In genomic region chr9:18473324-18474128, GRCm38 (mm10) we compare ENCODE assay signal across 8 mouse cellular contexts. TPM values are rescaled to one million over a fixed set of nuclear protein-coding genes. Genes with fewer than 3 reads are reported as not detected.
DNase-seq lines count a peak whose midpoint lies in the region; ATAC-seq and TF ChIP-seq lines count a peak whose summit lies in the region.

No protein-coding gene starts in this region.

- peak overlapping the region; percentile 32 for H3K4me3 ChIP-seq in C2C12 (ENCODE audit: insufficient read depth, poor library complexity, severe bottlenecking)
- peak overlapping the region; percentile 71 for H3K4me3 ChIP-seq in erythroblast, embryonic 14.5 days (replicated peaks)
- H3K4me3 ChIP-seq in heart, embryonic 10.5 days = peak overlapping the region; percentile 68
- peak overlapping the region; percentile 59 for H3K4me3 ChIP-seq in kidney, embryonic 14.5 days (ENCODE audit: low read length)
- peak overlapping the region; percentile 57 for H3K4me3 ChIP-seq in limb, embryonic 14.5 days (replicated peaks; ENCODE audit: low read length)
- peak overlapping the region; percentile 76 for H3K4me3 ChIP-seq in midbrain, embryonic 16.5 days (ENCODE audit: low read depth, low read length)
- H3K4me3 ChIP-seq in spleen, adult 2 months (ENCODE audit: extremely low read depth, insufficient read depth, insufficient read length) = peak overlapping the region; percentile 69

- no peaks in the 10 kb centered on the region for H3K9me3 ChIP-seq in erythroblast, embryonic 14.5 days (ENCODE audit: control insufficient read depth, low read length)
- no peaks in the 10 kb centered on the region for H3K9me3 ChIP-seq in heart, embryonic 10.5 days
- H3K9me3 ChIP-seq in kidney, embryonic 14.5 days (ENCODE audit: control insufficient read depth, low read length) = no peaks in the 10 kb centered on the region
- no peaks in the 10 kb centered on the region for H3K9me3 ChIP-seq in limb, embryonic 14.5 days (ENCODE audit: control insufficient read depth, low read length)
- H3K9me3 ChIP-seq in midbrain, embryonic 16.5 days (replicated peaks; ENCODE audit: control insufficient read depth, low read length, poor library complexity, severe bottlenecking) = no peaks in the 10 kb centered on the region

- H3ac ChIP-seq in C2C12 (ENCODE audit: control insufficient read depth, insufficient read length, low read depth) = peak overlapping the region; percentile 45

- H3K9ac ChIP-seq in kidney, embryonic 14.5 days (ENCODE audit: low read depth, low read length) = peak overlapping the region; percentile 55
- H3K9ac ChIP-seq in limb, embryonic 14.5 days (ENCODE audit: low read depth, low read length, severe bottlenecking) = peak overlapping the region; percentile 59
- peak overlapping the region; percentile 84 for H3K9ac ChIP-seq in midbrain, embryonic 16.5 days (ENCODE audit: low read depth, low read length)

- no peaks in the 10 kb centered on the region for H3K79me3 ChIP-seq in C2C12 (ENCODE audit: low read depth)

- peak; percentile 72 for DNase-seq in brain, embryonic 18.5 days (ENCODE audit: low read depth, low spot score)
- peak; percentile 93 for DNase-seq in heart, embryonic 10.5 days (ENCODE audit: low spot score)
- DNase-seq in limb, embryonic 14.5 days (ENCODE audit: low spot score) = peak; percentile 83
- peak; percentile 42 to 63 for DNase-seq in spleen, adult 2 months (ENCODE audit: low read depth in 1 of 2, low spot score in 2 of 2)

- peak overlapping the region; percentile 56 for H3K4me2 ChIP-seq in kidney, embryonic 14.5 days (replicated peaks; ENCODE audit: low read depth, low read length)
- peak overlapping the region; percentile 58 for H3K4me2 ChIP-seq in limb, embryonic 14.5 days (replicated peaks; ENCODE audit: low read depth, low read length, severe bottlenecking)
- peak overlapping the region; percentile 74 for H3K4me2 ChIP-seq in midbrain, embryonic 16.5 days (ENCODE audit: low read length)

- WGBS in heart, embryonic 10.5 days = 4% methylated on average over 39 of the region's 39 CpGs
- WGBS in kidney, embryonic 14.5 days = 5% methylated on average over 39 of the region's 39 CpGs
- WGBS in limb, embryonic 14.5 days = 4% methylated on average over 38 of the region's 39 CpGs
- 3% methylated on average over 39 of the region's 39 CpGs for WGBS in midbrain, embryonic 16.5 days
- WGBS in spleen, adult 2 months = 6% methylated on average over 39 of the region's 39 CpGs

- no peaks in the 10 kb centered on the region for H3K36me3 ChIP-seq in C2C12 (ENCODE audit: control insufficient read depth, insufficient read depth)
- H3K36me3 ChIP-seq in erythroblast, embryonic 14.5 days (ENCODE audit: control insufficient read depth) = no peaks in the 10 kb centered on the region
- H3K36me3 ChIP-seq in heart, embryonic 10.5 days = no peaks in the 10 kb centered on the region
- no peaks in the 10 kb centered on the region for H3K36me3 ChIP-seq in kidney, embryonic 14.5 days (ENCODE audit: control insufficient read depth, insufficient read depth, low read length)
- peaks cover 4% of the 10 kb centered on the region; the same call in 1 of the 2 replicates for H3K36me3 ChIP-seq in limb, embryonic 14.5 days (ENCODE audit: control insufficient read depth, insufficient read depth, low read length)
- H3K36me3 ChIP-seq in midbrain, embryonic 16.5 days (ENCODE audit: control insufficient read depth, insufficient read depth, low read length) = 0 out of 2 replicates have a peak, but pooled peaks cover 9% of the 10 kb centered on the region
- no peaks in the 10 kb centered on the region for H3K36me3 ChIP-seq in spleen, adult 2 months (ENCODE audit: control insufficient read depth, insufficient read depth, low read length)

- H3K27me3 ChIP-seq in C2C12 (ENCODE audit: control insufficient read depth, insufficient read depth, insufficient read length) = no peaks in the 10 kb centered on the region
- no peaks in the 10 kb centered on the region for H3K27me3 ChIP-seq in erythroblast, embryonic 14.5 days (ENCODE audit: control insufficient read depth)
- H3K27me3 ChIP-seq in heart, embryonic 10.5 days (ENCODE audit: insufficient read depth, poor library complexity, severe bottlenecking) = no peaks in the 10 kb centered on the region
- no peaks in the 10 kb centered on the region for H3K27me3 ChIP-seq in kidney, embryonic 14.5 days (ENCODE audit: control insufficient read depth, insufficient read depth, low read length)
- H3K27me3 ChIP-seq in limb, embryonic 14.5 days (ENCODE audit: control insufficient read depth, insufficient read depth, low read length) = no peaks in the 10 kb centered on the region
- H3K27me3 ChIP-seq in midbrain, embryonic 16.5 days (ENCODE audit: control insufficient read depth, insufficient read depth, low read depth, low read length) = 0 out of 2 replicates have a peak, but pooled peaks cover 2% of the 10 kb centered on the region
- no peaks in the 10 kb centered on the region for H3K27me3 ChIP-seq in spleen, adult 2 months (ENCODE audit: control insufficient read depth, insufficient read depth, low read length)

- peak; percentile 58; the same call in 1 of the 2 replicates for TF ChIP-seq POLR2A in limb, embryonic 14.5 days (IDR thresholded peaks at IDR 0.05; ENCODE audit: borderline replicate concordance, extremely low read depth, insufficient read depth, insufficient read length)
- TF ChIP-seq POLR2A in spleen, adult 2 months (IDR thresholded peaks at IDR 0.05; ENCODE audit: low read depth, low read length) = no peak

- ATAC-seq in kidney, embryonic 14.5 days (ENCODE audit: low FRiP score, low TSS enrichment) = peak; percentile 99
- ATAC-seq in limb, embryonic 14.5 days (ENCODE audit: low FRiP score, low read depth) = peak; percentile 97
- ATAC-seq in midbrain, embryonic 16.5 days = peak; percentile 99

- no peaks in the 10 kb centered on the region for H3K79me2 ChIP-seq in C2C12 (ENCODE audit: control insufficient read depth, insufficient read depth)

- TF ChIP-seq CTCF in C2C12 (IDR thresholded peaks at IDR 0.05; ENCODE audit: control insufficient read depth, insufficient read depth, insufficient read length) = no peak
- no peak for TF ChIP-seq CTCF in spleen, adult 2 months (IDR thresholded peaks at IDR 0.05; ENCODE audit: extremely low read depth, insufficient read depth, insufficient read length, insufficient replicate concordance)

- peak overlapping the region; percentile 90 for H3K27ac ChIP-seq in heart, embryonic 10.5 days
- H3K27ac ChIP-seq in kidney, embryonic 14.5 days (ENCODE audit: low read depth, low read length) = peak overlapping the region; percentile 90
- peak overlapping the region; percentile 71 for H3K27ac ChIP-seq in limb, embryonic 14.5 days (replicated peaks; ENCODE audit: low read depth, low read length)
- H3K27ac ChIP-seq in midbrain, embryonic 16.5 days (ENCODE audit: low read length) = peak overlapping the region; percentile 95
- H3K27ac ChIP-seq in spleen, adult 2 months (ENCODE audit: insufficient read depth, low read length) = peak overlapping the region; percentile 58

- peaks cover 11% of the 10 kb centered on the region for H3K4me1 ChIP-seq in erythroblast, embryonic 14.5 days (ENCODE audit: control insufficient read depth)
- peaks cover 4% of the 10 kb centered on the region; the same call in 1 of the 2 replicates for H3K4me1 ChIP-seq in heart, embryonic 10.5 days
- H3K4me1 ChIP-seq in kidney, embryonic 14.5 days (ENCODE audit: control insufficient read depth, insufficient read depth, low read length) = no peaks in the 10 kb centered on the region
- H3K4me1 ChIP-seq in limb, embryonic 14.5 days (ENCODE audit: control insufficient read depth, insufficient read depth, low read length) = 0 out of 2 replicates have a peak, but pooled peaks cover 5% of the 10 kb centered on the region
- H3K4me1 ChIP-seq in midbrain, embryonic 16.5 days (ENCODE audit: control insufficient read depth, insufficient read depth, low read length) = peaks cover 16% of the 10 kb centered on the region
- no peaks in the 10 kb centered on the region; the same call in 1 of the 2 replicates for H3K4me1 ChIP-seq in spleen, adult 2 months (ENCODE audit: control insufficient read depth, insufficient read depth, insufficient read length)

TF ChIP-seq in C2C12, 6 proteins besides CTCF, POLR2A, EP300 and RAD21 (continues in another document):
- TF ChIP-seq FOSL1 (IDR thresholded peaks at IDR 0.05; ENCODE audit: insufficient read depth, low read length, poor library complexity, severe bottlenecking) = no peak
- no peak for TF ChIP-seq MAX (IDR thresholded peaks at IDR 0.05)
- TF ChIP-seq USF1 (IDR thresholded peaks at IDR 0.05; ENCODE audit: low read depth) = no peak
- TF ChIP-seq CEBPB (IDR thresholded peaks at IDR 0.05; ENCODE audit: low read depth) = no peak

RNA-seq across cellular contexts. Expression of gene Zfp558, which starts 4.5 kb away (rescaled TPM):
- polyA plus RNA-seq in C2C12 (2012; fragmentation: generic; extraction: Trizol) = 0.30 TPM
- polyA plus RNA-seq in erythroblast, embryonic 14.5 days (2012) = not detected in 2 replicates
- polyA plus RNA-seq in heart, embryonic 10.5 days (2016; fragmentation: Nextera tagmentation; extraction: Ambion mirVana) = 4.2 and 4.5 TPM in 2 replicates
- polyA plus RNA-seq in kidney, embryonic 14.5 days (2014; fragmentation: Nextera tagmentation; extraction: Ambion mirVana) = 3.8 and 7.8 TPM in 2 replicates
- 4.0 and 6.3 TPM in 2 replicates for polyA plus RNA-seq in limb, embryonic 14.5 days (2012; rRNA removed)
- polyA plus RNA-seq in limb, embryonic 14.5 days (2014; fragmentation: Nextera tagmentation; extraction: Ambion mirVana) = 5.1 and 8.1 TPM in 2 replicates
- polyA plus RNA-seq in midbrain, embryonic 16.5 days (2015; fragmentation: Nextera tagmentation; extraction: Ambion mirVana) = 49.4 and 50.9 TPM in 2 replicates
- 0.05 and 0.14 TPM in 2 replicates for polyA plus RNA-seq in spleen, adult 2 months (2012; rRNA removed)

RNA-seq across cellular contexts. Expression of gene Mbd3l1, which starts 4.6 kb away (rescaled TPM):
- polyA plus RNA-seq in C2C12 (2012; fragmentation: generic; extraction: Trizol) = not detected
- polyA plus RNA-seq in erythroblast, embryonic 14.5 days (2012) = not detected in 2 replicates
- not detected in 2 replicates for polyA plus RNA-seq in heart, embryonic 10.5 days (2016; fragmentation: Nextera tagmentation; extraction: Ambion mirVana)
- polyA plus RNA-seq in kidney, embryonic 14.5 days (2014; fragmentation: Nextera tagmentation; extraction: Ambion mirVana) = not detected in 2 replicates
- polyA plus RNA-seq in limb, embryonic 14.5 days (2012; rRNA removed) = not detected in 2 replicates
- not detected in 2 replicates for polyA plus RNA-seq in limb, embryonic 14.5 days (2014; fragmentation: Nextera tagmentation; extraction: Ambion mirVana)
- polyA plus RNA-seq in midbrain, embryonic 16.5 days (2015; fragmentation: Nextera tagmentation; extraction: Ambion mirVana) = not detected in 2 replicates
- not detected in 2 replicates for polyA plus RNA-seq in spleen, adult 2 months (2012; rRNA removed)

RNA-seq across cellular contexts. Expression of gene Mbd3l2, which starts 43.1 kb away (rescaled TPM):
- polyA plus RNA-seq in C2C12 (2012; fragmentation: generic; extraction: Trizol) = not detected
- polyA plus RNA-seq in erythroblast, embryonic 14.5 days (2012) = not detected in 2 replicates
- not detected in 2 replicates for polyA plus RNA-seq in heart, embryonic 10.5 days (2016; fragmentation: Nextera tagmentation; extraction: Ambion mirVana)
- not detected in 2 replicates for polyA plus RNA-seq in kidney, embryonic 14.5 days (2014; fragmentation: Nextera tagmentation; extraction: Ambion mirVana)
- not detected in 2 replicates for polyA plus RNA-seq in limb, embryonic 14.5 days (2012; rRNA removed)
- polyA plus RNA-seq in limb, embryonic 14.5 days (2014; fragmentation: Nextera tagmentation; extraction: Ambion mirVana) = not detected in 2 replicates
- polyA plus RNA-seq in midbrain, embryonic 16.5 days (2015; fragmentation: Nextera tagmentation; extraction: Ambion mirVana) = 0.09 and 0.20 TPM in 2 replicates
- not detected in 2 replicates for polyA plus RNA-seq in spleen, adult 2 months (2012; rRNA removed)

Comparison
In these comparisons a context has a peak if more than half of its experiments do, and no peak if none do; other contexts are left out.
1. Peak in every context shown above with its lines: DNase-seq, ATAC-seq, H3K4me3 ChIP-seq and H3K27ac ChIP-seq.